Mouse (Mus musculus): ENCODE measurements around the gene Evi2b.

DNA sequence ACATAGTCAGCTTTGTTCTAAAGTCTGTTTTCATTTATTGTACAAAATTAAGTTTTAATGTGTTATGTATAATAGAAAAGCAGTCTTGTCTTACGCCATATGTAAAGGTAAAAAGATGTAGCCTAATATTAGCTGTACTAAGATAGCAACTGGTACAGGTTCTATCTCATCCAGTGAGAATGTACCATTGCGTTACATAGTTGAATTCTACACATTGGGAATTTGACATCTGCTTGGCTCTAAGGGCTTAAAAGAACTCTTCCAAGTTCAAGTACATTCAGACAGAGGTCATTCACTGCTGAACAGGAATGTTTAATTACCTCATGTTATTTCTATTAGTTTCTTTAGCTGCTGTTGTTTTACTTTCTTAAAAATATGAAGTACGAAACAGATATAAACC lies 3.0 kb upstream of the Evi2b start:
- TF ChIP-seq CTCF (IDR thresholded peaks at IDR 0.05; ENCODE audit: borderline replicate concordance, control insufficient read depth, extremely low read depth, insufficient read depth, low read length, poor library complexity) (no peak), POLR2A (IDR thresholded peaks at IDR 0.05; ENCODE audit: control insufficient read depth, extremely low read depth, insufficient read depth, low read length, poor library complexity) (no peak)

Measured in thymus, adult 2 months (tissue).